8 mouse cellular contexts compared by ENCODE assay signal in genomic region chr6:56831697-56832406, GRCm38 (mm10). TPM values are rescaled to one million over a fixed set of nuclear protein-coding genes. Genes with fewer than 3 reads are reported as not detected.
DNase-seq lines count a peak whose midpoint lies in the region; ATAC-seq and TF ChIP-seq lines count a peak whose summit lies in the region.

Gene Fkbp9 (plus strand): TSS chr6:56832059.

- peak within 1 kb of the TSS; percentile 65 for H3K27ac ChIP-seq in hindbrain, postnatal 0 days
- no peak within 1 kb of the TSS for H3K27ac ChIP-seq in macrophage

- peak; percentile 10; the same call in 1 of the 2 replicates for TF ChIP-seq CTCF in hindbrain, postnatal 0 days (IDR thresholded peaks at IDR 0.05; ENCODE audit: low read depth)

- ATAC-seq in hindbrain, postnatal 0 days = peak; percentile 94

- no peaks in the 10 kb centered on the region for H3K79me2 ChIP-seq in macrophage (ENCODE audit: inconsistent target)

- no peaks in the 10 kb centered on the region for H3K36me3 ChIP-seq in hindbrain, postnatal 0 days (ENCODE audit: insufficient read depth, low read length)
- no peaks in the 10 kb centered on the region for H3K36me3 ChIP-seq in macrophage (ENCODE audit: inconsistent target)

- no peaks in the 10 kb centered on the region for H3K9me3 ChIP-seq in hindbrain, postnatal 0 days (ENCODE audit: low read length)

- under 1% methylated on average over 54 of the region's 58 CpGs for WGBS in hindbrain, postnatal 0 days
- WGBS in macrophage (ENCODE audit: missing documents) = 2% methylated on average over 58 of the region's 58 CpGs

- peak within 1 kb of the TSS; percentile 54 for H3K9ac ChIP-seq in hindbrain, postnatal 0 days (replicated peaks; ENCODE audit: low read length)

- intact Hi-C loops in gastrocnemius, postnatal 14 days (cut with DNase I; ENCODE audit: low total_unique reads) = no loop called here

- DNase-seq in adrenal gland, postnatal 10 days = peak; percentile 92
- DNase-seq in embryo, embryonic 11.5 days (ENCODE audit: low read depth, low spot score) = peak; percentile 69
- DNase-seq in gastrocnemius, postnatal 14 days = peak; percentile 90
- DNase-seq in hindbrain, postnatal 0 days (ENCODE audit: low spot score) = peak; percentile 77
- DNase-seq in left cerebral cortex, adult 8-10 months (ENCODE audit: low spot score in 2 of 2) = peak; percentile 17 to 46
- peak; percentile 47 for DNase-seq in right cerebral cortex, postnatal 14 days
- DNase-seq in natural killer cell, adult 2 months (ENCODE audit: low spot score in 2 of 2) = no peak

- no peaks in the 10 kb centered on the region for H3K4me1 ChIP-seq in hindbrain, postnatal 0 days (ENCODE audit: insufficient read depth, low read length)

- H3K4me2 ChIP-seq in hindbrain, postnatal 0 days (ENCODE audit: low read depth, low read length) = peak within 1 kb of the TSS; percentile 78

- H3K4me3 ChIP-seq in hindbrain, postnatal 0 days (ENCODE audit: low read length) = peak within 1 kb of the TSS; percentile 67
- H3K4me3 ChIP-seq in macrophage (ENCODE audit: inconsistent target) = peak within 1 kb of the TSS; percentile 21

- no peaks in the 10 kb centered on the region for H3K27me3 ChIP-seq in hindbrain, postnatal 0 days (ENCODE audit: insufficient read depth, low read length)

RNA-seq across cellular contexts. Expression of gene Fkbp9, which starts in this region (rescaled TPM):
- 10 to 100 TPM; 92.6 to 92.7 TPM for total RNA-seq in adrenal gland, postnatal 10 days (2021)
- total RNA-seq in gastrocnemius, postnatal 14 days (2021) = 10 to 100 TPM; 78.4 to 90.1 TPM
- total RNA-seq in hindbrain, postnatal 0 days (2014; rRNA removed) = 47.4 and 54.8 TPM in 2 replicates
- polyA plus RNA-seq in hindbrain, postnatal 0 days (2015; fragmentation: Nextera tagmentation; extraction: Ambion mirVana) = 44.7 and 45.9 TPM in 2 replicates
- 10 to 100 TPM; 29.7 to 36.3 (median 33.7) TPM for total RNA-seq in left cerebral cortex, adult 8-10 months (2022)
- total RNA-seq in macrophage (2018; cell fraction: chromatin; rRNA removed) = 10 to 100 TPM in 3 of 26 experiments, 1 to 10 TPM in 15, under 1 TPM in 8; 0.61 to 34.7 (median 4.0) TPM
- 10 to 100 TPM in 9 of 26 experiments, 1 to 10 TPM in 17; 1.7 to 12.6 (median 5.9) TPM for total RNA-seq in macrophage (2018; cell fraction: cytosol; rRNA removed)
- 10 to 100 TPM in 8 of 26 experiments, 1 to 10 TPM in 18; 1.8 to 25.1 (median 6.7) TPM for total RNA-seq in macrophage (2018; cell fraction: nucleus; rRNA removed)
- polyA plus RNA-seq in macrophage (2018) = 8.7 to 10.5 TPM (median 9.6 TPM) in 3 replicates

Comparison
In these comparisons a context has a peak if more than half of its experiments do, and no peak if none do; other contexts are left out.
1. DNase-seq: peak in adrenal gland, postnatal 10 days (single experiment), embryo, embryonic 11.5 days (single experiment), gastrocnemius, postnatal 14 days (single experiment), hindbrain, postnatal 0 days (single experiment), left cerebral cortex, adult 8-10 months (2 of 2) and right cerebral cortex, postnatal 14 days (single experiment); none in natural killer cell, adult 2 months (0 of 2).